Mouse (Mus musculus): Measurements from ENCODE around the gene Sipa1l3. TPM values are rescaled to one million over a fixed set of nuclear protein-coding genes. Genes with fewer than 3 reads are reported as not detected.

Gene Sipa1l3
- polyA plus RNA-seq, 1 experiment = 93.0 TPM

DNA sequence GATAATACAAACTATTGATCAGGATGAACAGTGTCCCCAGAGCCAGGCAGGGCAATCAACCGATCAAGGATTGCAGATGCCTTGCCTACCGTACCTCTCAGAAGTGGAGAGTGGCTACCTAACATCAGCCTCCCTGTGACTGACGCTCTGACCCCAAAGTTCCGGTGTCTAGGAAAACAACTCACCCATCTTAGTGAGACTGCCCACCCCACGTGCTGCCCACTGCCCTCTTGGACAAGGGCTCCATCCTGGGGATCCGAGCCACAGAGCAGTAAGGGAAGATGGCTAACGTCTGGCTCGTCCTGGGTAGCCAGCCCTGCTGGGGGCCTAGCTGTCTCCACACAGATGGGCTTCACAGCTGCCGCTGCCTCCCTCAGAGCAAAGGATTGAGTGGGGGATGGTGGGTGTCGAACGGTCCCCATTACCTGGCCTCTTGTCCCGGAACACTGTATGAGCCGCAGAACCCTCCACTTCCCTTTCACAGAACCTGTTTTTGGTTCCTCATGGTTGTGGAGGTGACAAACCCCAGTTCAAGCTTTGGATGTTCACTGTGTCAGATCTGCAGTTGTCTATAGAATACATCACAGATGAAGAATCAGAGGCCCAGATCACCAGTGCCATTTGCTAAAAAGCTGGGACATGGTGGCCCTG is 224.2 kb downstream of the Sipa1l3 start:
- Histone ChIP-seq H3K27me3 (ENCODE audit: control insufficient read depth, insufficient read depth, low read length) (no peaks in the 10 kb centered on the region), H3K4me3 (ENCODE audit: control insufficient read depth, insufficient read depth, low read length) (no peak overlapping the region), H3K36me3 (ENCODE audit: control insufficient read depth, insufficient read depth, low read length) (no peaks in the 10 kb centered on the region), H3K27ac (ENCODE audit: control insufficient read depth, insufficient read depth, low read length) (no peak overlapping the region), H3K4me1 (replicated peaks; ENCODE audit: control insufficient read depth, insufficient read depth, low read length) (peaks cover 7% of the 10 kb centered on the region)
- 55% methylated on average over 13 of the region's 13 CpGs for WGBS
- DNase-seq = no peak
- TF ChIP-seq POLR2A (IDR thresholded peaks at IDR 0.05; ENCODE audit: control insufficient read depth, extremely low read depth, insufficient read depth, low read length, poor library complexity) (no peak), CTCF (IDR thresholded peaks at IDR 0.05; ENCODE audit: borderline replicate concordance, control insufficient read depth, extremely low read depth, insufficient read depth, low read length, poor library complexity) (no peak)

DNA sequence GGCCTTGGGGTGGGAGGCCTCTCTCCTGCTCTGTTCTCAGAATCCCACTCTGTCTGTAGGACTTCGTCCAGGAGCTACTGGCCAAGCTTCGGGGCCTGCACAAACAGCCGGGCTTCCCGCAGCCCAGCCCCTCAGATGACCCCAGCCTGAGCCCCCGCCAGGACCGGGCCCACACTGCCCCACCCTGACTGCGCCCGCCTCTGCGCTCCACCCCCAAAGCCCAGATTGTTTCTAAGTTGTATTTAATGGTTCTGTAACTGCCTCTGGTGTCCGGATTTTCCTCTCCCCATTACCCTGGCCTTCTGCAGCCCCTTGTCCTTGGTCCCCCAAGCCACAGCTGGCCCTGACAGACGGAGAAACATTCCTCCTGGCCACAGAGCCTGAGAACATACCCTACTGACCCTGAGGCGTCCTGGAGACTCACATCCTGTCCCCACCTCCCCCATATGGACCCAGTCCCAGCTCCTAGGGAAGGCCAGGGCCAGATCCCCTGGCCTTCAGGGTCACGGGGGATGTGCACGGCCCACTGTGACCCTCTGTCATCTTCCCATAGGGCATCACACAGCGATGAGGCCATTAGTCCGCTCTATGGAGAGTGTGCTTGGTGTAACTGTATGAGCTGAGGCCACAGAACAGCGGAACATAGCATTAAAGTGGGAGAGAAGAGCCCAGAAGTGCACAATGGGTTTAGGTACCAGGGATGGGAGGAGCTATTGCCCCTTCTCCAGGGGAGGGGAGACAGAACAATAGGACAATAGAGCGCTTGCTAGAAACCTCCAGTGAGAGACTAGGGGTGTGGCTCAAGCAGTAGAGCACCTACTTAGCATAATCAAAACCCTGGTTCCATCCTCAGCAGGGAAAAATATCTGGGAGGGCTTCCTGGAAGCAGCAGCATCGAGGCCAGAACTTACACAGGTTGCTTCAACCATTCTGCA is 225.0 kb downstream of the Sipa1l3 start:
- no peak for DNase-seq
- 90% methylated on average over 16 of the region's 19 CpGs for WGBS
- Histone ChIP-seq H3K4me1 (replicated peaks; ENCODE audit: control insufficient read depth, insufficient read depth, low read length) (peaks cover 13% of the 10 kb centered on the region), H3K36me3 (ENCODE audit: control insufficient read depth, insufficient read depth, low read length) (no peaks in the 10 kb centered on the region), H3K4me3 (ENCODE audit: control insufficient read depth, insufficient read depth, low read length) (no peak overlapping the region), H3K27ac (ENCODE audit: control insufficient read depth, insufficient read depth, low read length) (no peak overlapping the region), H3K27me3 (ENCODE audit: control insufficient read depth, insufficient read depth, low read length) (no peaks in the 10 kb centered on the region)
- TF ChIP-seq CTCF (IDR thresholded peaks at IDR 0.05; ENCODE audit: borderline replicate concordance, control insufficient read depth, extremely low read depth, insufficient read depth, low read length, poor library complexity) = no peak

DNA sequence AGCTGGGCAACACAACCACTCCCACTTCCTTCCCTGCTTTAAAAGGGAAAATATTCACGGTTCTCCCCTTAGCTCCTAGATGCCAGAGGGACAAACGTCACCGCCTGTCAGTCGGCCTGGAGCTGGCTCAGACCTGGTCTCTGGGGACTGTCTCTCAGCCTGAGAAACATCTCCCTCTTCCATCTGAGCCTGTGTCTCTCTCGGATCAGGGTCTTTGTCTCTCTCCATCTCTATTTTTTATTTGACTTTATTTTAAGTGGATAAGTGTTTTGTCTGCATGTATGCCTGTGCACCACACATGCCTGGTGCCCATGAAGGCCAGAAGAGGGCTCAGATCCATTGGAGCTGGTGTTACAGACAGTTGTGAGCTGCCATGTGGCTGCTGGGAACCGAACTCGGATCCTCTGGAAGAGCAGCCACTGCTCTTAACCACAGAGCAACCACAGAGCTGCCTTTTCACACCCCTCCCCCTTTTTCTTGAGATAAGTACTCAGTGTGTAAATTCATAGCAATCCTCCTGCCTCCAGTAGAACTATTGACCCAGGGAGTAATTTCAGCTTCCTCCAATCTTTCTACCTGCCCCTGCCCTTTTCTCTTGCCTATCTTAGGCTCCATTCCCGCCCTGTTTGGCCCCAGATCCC is 225.9 kb downstream of the Sipa1l3 start:
- peaks cover 13% of the 10 kb centered on the region for H3K4me1 ChIP-seq (replicated peaks; ENCODE audit: control insufficient read depth, insufficient read depth, low read length)
- no peak overlapping the region for H3K27ac ChIP-seq (ENCODE audit: control insufficient read depth, insufficient read depth, low read length)
- TF ChIP-seq CTCF (IDR thresholded peaks at IDR 0.05; ENCODE audit: borderline replicate concordance, control insufficient read depth, extremely low read depth, insufficient read depth, low read length, poor library complexity) (no peak), POLR2A (IDR thresholded peaks at IDR 0.05; ENCODE audit: control insufficient read depth, extremely low read depth, insufficient read depth, low read length, poor library complexity) (no peak)
- WGBS = 66% methylated on average over 8 of the region's 8 CpGs
- H3K27me3 ChIP-seq (ENCODE audit: control insufficient read depth, insufficient read depth, low read length) = no peaks in the 10 kb centered on the region
- H3K4me3 ChIP-seq (ENCODE audit: control insufficient read depth, insufficient read depth, low read length) = no peak overlapping the region
- no peak for DNase-seq
- no peaks in the 10 kb centered on the region for H3K36me3 ChIP-seq (ENCODE audit: control insufficient read depth, insufficient read depth, low read length)

GRCm38 (mm10) chr7:29291616-29292457 is 226.6 kb downstream of the Sipa1l3 start:
- TF ChIP-seq POLR2A (IDR thresholded peaks at IDR 0.05; ENCODE audit: control insufficient read depth, extremely low read depth, insufficient read depth, low read length, poor library complexity) = no peak
- no peak for TF ChIP-seq CTCF (IDR thresholded peaks at IDR 0.05; ENCODE audit: borderline replicate concordance, control insufficient read depth, extremely low read depth, insufficient read depth, low read length, poor library complexity)
- 87% methylated on average over 6 of the region's 7 CpGs for WGBS
- Histone ChIP-seq H3K4me1 (replicated peaks; ENCODE audit: control insufficient read depth, insufficient read depth, low read length) (peaks cover 13% of the 10 kb centered on the region), H3K36me3 (ENCODE audit: control insufficient read depth, insufficient read depth, low read length) (no peaks in the 10 kb centered on the region), H3K27ac (ENCODE audit: control insufficient read depth, insufficient read depth, low read length) (no peak overlapping the region), H3K4me3 (ENCODE audit: control insufficient read depth, insufficient read depth, low read length) (no peak overlapping the region), H3K27me3 (ENCODE audit: control insufficient read depth, insufficient read depth, low read length) (no peaks in the 10 kb centered on the region)
- no peak for DNase-seq

- 90% methylated on average over 11 of the region's 11 CpGs for WGBS
Measured at GRCm38 (mm10) chr7:29290691-29291485, 227.6 kb downstream of the Sipa1l3 start.

More at GRCm38 (mm10) chr7:29290691-29291485, 227.6 kb downstream of the Sipa1l3 start:
- peaks cover 13% of the 10 kb centered on the region for H3K4me1 ChIP-seq (replicated peaks; ENCODE audit: control insufficient read depth, insufficient read depth, low read length)
- no peak overlapping the region for H3K27ac ChIP-seq (ENCODE audit: control insufficient read depth, insufficient read depth, low read length)
- DNase-seq = no peak
- H3K36me3 ChIP-seq (ENCODE audit: control insufficient read depth, insufficient read depth, low read length) = no peaks in the 10 kb centered on the region
- no peak overlapping the region for H3K4me3 ChIP-seq (ENCODE audit: control insufficient read depth, insufficient read depth, low read length)
- H3K27me3 ChIP-seq (ENCODE audit: control insufficient read depth, insufficient read depth, low read length) = no peaks in the 10 kb centered on the region
- TF ChIP-seq POLR2A (IDR thresholded peaks at IDR 0.05; ENCODE audit: control insufficient read depth, extremely low read depth, insufficient read depth, low read length, poor library complexity) (no peak), CTCF (IDR thresholded peaks at IDR 0.05; ENCODE audit: borderline replicate concordance, control insufficient read depth, extremely low read depth, insufficient read depth, low read length, poor library complexity) (no peak)

All from thymus, adult 2 months (tissue).